Mouse (Mus musculus) neural tube, embryonic 11.5 days (tissue): ENCODE measurements around the gene Zfp612. TPM values are rescaled to one million over a fixed set of nuclear protein-coding genes. Genes with fewer than 3 reads are reported as not detected.

Experiments used
- ATAC-seq: fragments of 200-750 bp; cut with Nextera tagmentation; 2 replicates; pipeline ENCODE4 v1.8.0; 2017; ENCODE audit warnings: moderate number of reproducible peaks, mild to moderate bottlenecking, moderate TSS enrichment, moderate library complexity; ENCODE audit not compliant: insufficient read depth, low FRiP score, low TSS enrichment
- DNase-seq: peaks from one replicate; pipeline ENCODE4 v3.0.0-alpha.2; 2015; ENCODE audit warnings: low spot score
- H3K27ac ChIP-seq: fragments of 300-500 bp; sonication (generic); 2 replicates; pipeline ENCODE4 v1.5.1; 2014; ENCODE audit warnings: low read depth, mild to moderate bottlenecking, low read length
- H3K27me3 ChIP-seq: fragments of 300-500 bp; sonication (generic); 2 replicates; pipeline ENCODE4 v1.6.1; 2014; ENCODE audit warnings: mild to moderate bottlenecking, low read length, mixed read lengths; ENCODE audit not compliant: control insufficient read depth, insufficient read depth
- H3K36me3 ChIP-seq: fragments of 300-500 bp; sonication (generic); 2 replicates; pipeline ENCODE4 v1.6.1; 2014; ENCODE audit warnings: mild to moderate bottlenecking, low read length, moderate library complexity, mixed read lengths; ENCODE audit not compliant: control insufficient read depth, insufficient read depth
- H3K4me1 ChIP-seq: fragments of 300-500 bp; sonication (generic); 2 replicates; pipeline ENCODE4 v1.6.1; 2014; ENCODE audit warnings: low read length, mixed read lengths; ENCODE audit not compliant: control insufficient read depth, insufficient read depth
- H3K4me2 ChIP-seq: fragments of 300-500 bp; sonication (generic); 2 replicates; pipeline ENCODE4 v1.6.1; 2014; ENCODE audit warnings: low read depth, mild to moderate bottlenecking, moderate library complexity
- H3K4me3 ChIP-seq: fragments of 300-500 bp; sonication (generic); 2 replicates; pipeline ENCODE4 v1.5.1; 2014; ENCODE audit warnings: low read depth, low read length
- H3K9ac ChIP-seq: fragments of 300-500 bp; sonication (generic); 2 replicates; pipeline ENCODE4 v1.6.1; 2014; ENCODE audit warnings: mild to moderate bottlenecking, low read length
- H3K9me3 ChIP-seq: fragments of 300-500 bp; sonication (generic); 2 replicates; pipeline ENCODE4 v1.6.1; 2016; ENCODE audit warnings: low read length; ENCODE audit not compliant: control insufficient read depth
- WGBS: fragments of 180-500 bp; shearing (Covaris S2); extraction: QIAGEN DNeasy Blood & Tissue Kit; methylation state at CpG from one replicate; pipeline ENCODE4 v1.1.7; 2014; 5-methylcytosine and 5-hydroxymethylcytosine counted together
- polyA plus RNA-seq: library from polyadenylated mRNA; unstranded; fragments of >200 nt; fragmentation: Nextera tagmentation; extraction: Ambion mirVana; gene quantifications from 2 replicates; pipeline ENCODE4 v1.2.1, GENCODE M21; 2014

Zfp612 gene
- polyA plus RNA-seq, 1 experiment from 2014 or later: 9.9 TPM

DNA sequence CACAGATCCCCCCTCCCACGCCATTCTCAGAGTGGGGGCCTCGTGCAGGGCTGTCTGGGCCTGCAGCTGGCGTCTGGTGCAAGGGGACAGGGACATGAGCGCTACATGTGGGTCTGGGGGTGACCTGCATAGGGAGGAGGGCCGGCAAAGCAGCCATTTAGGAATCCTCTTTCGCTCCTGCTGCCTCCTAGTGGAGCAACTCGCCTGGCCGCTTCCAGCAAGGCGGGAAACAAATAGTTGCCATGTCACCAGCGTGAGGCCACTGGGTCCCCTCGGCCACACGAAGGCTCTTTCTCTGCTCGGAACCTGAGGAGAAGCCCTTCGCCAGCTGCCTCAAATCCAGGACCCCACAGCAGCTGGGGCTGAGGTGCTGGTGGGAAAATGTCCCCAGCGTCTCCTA lies 22.1 kb downstream of the Zfp612 start:
- 90% methylated on average over 15 of the region's 15 CpGs for WGBS
- no peak overlapping the region for H3K9ac ChIP-seq

DNA sequence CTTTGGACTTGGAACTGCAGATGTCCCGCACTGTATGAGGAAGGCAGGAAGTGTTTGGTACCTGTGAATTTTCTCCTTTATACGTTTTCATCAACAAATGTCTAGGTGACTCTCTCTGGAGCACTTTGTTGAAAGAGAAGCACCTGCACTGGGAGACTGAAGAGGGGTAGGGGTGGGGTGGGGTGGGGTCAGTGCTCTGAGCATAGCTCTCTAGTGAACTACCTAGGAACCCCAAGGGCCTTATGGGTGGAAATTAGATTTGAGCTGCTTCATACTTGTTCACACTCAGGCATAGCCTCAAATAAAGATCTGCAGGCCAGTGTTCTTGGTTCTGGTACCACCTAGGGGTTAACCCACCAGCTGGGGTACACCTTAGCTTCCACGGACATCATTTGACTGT lies 23.1 kb downstream of the Zfp612 start, which contains the start of gene Gm17720:
Gm17720 (minus strand) TSS at position 101 of the 400 bp plus-strand sequence.
- WGBS: 86% methylated on average over 3 of the region's 3 CpGs
- H3K36me3 ChIP-seq: no peaks in the 10 kb centered on the region
- no peak within 1 kb of the TSS for H3K27ac ChIP-seq
- H3K9me3 ChIP-seq: no peaks in the 10 kb centered on the region
- no peak for ATAC-seq
- H3K27me3 ChIP-seq: no peaks in the 10 kb centered on the region
- H3K9ac ChIP-seq: no peak within 1 kb of the TSS
- DNase-seq: no peak
- H3K4me3 ChIP-seq: no peak within 1 kb of the TSS
- no peaks in the 10 kb centered on the region for H3K4me1 ChIP-seq
- H3K4me2 ChIP-seq: no peak within 1 kb of the TSS

More for the DNA sequence above, 22.1 kb downstream of the Zfp612 start:
- Histone ChIP-seq H3K4me3 (no peak overlapping the region), H3K4me2 (no peak overlapping the region), H3K27me3 (no peaks in the 10 kb centered on the region), H3K27ac (no peak overlapping the region), H3K36me3 (no peaks in the 10 kb centered on the region), H3K9me3 (no peaks in the 10 kb centered on the region), H3K4me1 (no peaks in the 10 kb centered on the region)
- ATAC-seq (no peak), DNase-seq (no peak)

DNA sequence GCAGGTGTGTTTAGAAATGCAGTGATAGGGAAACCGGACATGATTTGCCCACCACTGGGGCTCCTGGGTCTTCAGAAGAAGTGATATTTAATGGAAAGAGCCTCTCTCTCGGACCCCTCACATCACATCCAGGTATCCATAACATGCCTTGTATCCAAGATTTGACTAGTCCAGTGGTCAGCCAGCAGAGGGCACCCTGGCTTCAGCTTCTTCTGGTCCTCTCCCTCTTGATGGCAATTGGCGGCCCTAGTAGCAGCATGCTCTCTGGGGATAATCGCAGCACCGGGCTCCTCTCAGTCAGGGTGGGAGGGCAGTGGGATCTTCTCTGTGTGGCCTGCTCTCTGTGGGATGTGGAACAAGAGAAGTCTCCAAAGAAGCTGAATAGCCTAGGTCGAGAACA lies 40.2 kb downstream of the Zfp612 start:
- Histone ChIP-seq H3K9ac (no peak overlapping the region), H3K36me3 (no peaks in the 10 kb centered on the region), H3K27ac (no peak overlapping the region), H3K4me3 (no peak overlapping the region), H3K4me1 (no peaks in the 10 kb centered on the region), H3K27me3 (no peaks in the 10 kb centered on the region), H3K4me2 (no peak overlapping the region), H3K9me3 (no peaks in the 10 kb centered on the region)
- ATAC-seq (no peak), DNase-seq (peak; percentile 16)
- WGBS: 47% methylated on average over 6 of the region's 6 CpGs

DNA sequence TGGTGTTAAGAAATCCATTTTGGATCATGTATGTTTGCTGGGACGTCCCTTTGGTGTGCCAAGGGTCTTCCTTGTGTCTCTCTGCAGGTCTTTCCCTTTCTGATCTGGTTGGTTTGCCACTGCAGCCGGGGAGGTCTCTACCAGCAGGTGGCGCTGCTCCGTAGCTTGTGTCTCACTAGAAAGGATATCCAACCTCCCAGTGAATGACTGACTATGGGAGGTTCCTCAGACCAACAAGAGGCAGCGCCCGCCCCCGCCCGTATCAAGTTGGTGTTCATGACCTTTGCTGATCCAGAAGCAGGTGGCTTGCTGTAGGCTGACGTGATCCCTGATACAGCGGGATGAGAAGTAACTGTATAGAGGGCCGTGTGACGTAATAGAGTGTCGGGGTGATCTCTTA lies 51.0 kb downstream of the Zfp612 start:
- H3K9me3 ChIP-seq: no peaks in the 10 kb centered on the region

DNA sequence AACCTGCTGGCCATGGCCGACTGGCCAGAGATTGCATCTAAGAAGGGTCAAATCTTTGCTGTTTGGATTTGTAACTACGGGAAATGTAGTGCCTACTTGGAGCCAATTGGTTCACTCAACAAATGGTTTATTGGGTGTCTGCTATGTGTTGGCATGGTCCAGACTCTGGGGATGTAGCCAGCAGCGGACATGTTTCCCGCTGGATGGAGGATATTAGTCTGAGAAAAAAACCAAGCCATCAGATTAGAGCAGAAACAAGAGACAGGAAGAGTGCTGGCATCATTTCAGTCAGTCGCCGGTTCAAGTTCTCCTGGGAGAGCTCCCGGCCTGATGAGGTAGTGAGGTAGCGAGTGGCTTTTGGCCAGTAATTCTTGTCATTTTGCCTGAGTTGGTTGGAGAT lies 54.7 kb downstream of the Zfp612 start:
- Histone ChIP-seq H3K4me1 (no peaks in the 10 kb centered on the region), H3K9me3 (no peaks in the 10 kb centered on the region), H3K9ac (no peak overlapping the region), H3K27ac (no peak overlapping the region), H3K27me3 (no peaks in the 10 kb centered on the region), H3K4me3 (no peak overlapping the region), H3K4me2 (no peak overlapping the region), H3K36me3 (no peaks in the 10 kb centered on the region)
- no peak for DNase-seq
- no peak for ATAC-seq
- WGBS: 93% methylated on average over 8 of the region's 8 CpGs

More for the DNA sequence above, 51.0 kb downstream of the Zfp612 start:
- DNase-seq (peak; percentile 84), ATAC-seq (no peak)
- no peaks in the 10 kb centered on the region for H3K4me1 ChIP-seq
- no peaks in the 10 kb centered on the region for H3K27me3 ChIP-seq
- no peak overlapping the region for H3K4me3 ChIP-seq
- H3K36me3 ChIP-seq: no peaks in the 10 kb centered on the region
- no peak overlapping the region for H3K4me2 ChIP-seq
- H3K9ac ChIP-seq: no peak overlapping the region
- H3K27ac ChIP-seq: no peak overlapping the region
- whole genome bisulfite sequencing: 27% methylated on average over 13 of the region's 13 CpGs

DNA sequence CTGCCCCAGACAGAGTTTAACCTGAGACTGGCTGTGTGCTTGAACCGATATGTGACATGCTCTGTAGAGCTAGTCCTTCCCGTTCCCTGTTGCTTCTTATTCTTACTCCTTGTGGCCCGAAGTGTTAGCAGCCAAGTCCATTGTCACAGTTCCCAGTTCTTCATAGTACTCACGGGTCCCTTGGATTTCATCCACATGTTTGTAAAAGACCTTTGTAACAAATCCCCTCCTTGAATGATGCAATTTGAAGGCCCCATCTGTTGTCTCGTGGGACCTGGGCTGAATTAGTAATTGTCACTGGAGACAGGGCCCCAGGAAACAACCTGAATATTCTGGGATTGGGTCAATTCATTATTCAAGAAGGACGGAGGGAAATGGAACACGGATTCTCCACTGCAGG lies 56.0 kb downstream of the Zfp612 start:
- H3K27me3 ChIP-seq: no peaks in the 10 kb centered on the region
- H3K36me3 ChIP-seq: no peaks in the 10 kb centered on the region
- no peak overlapping the region for H3K9ac ChIP-seq
- no peaks in the 10 kb centered on the region for H3K4me1 ChIP-seq
- no peak for ATAC-seq
- DNase-seq: no peak
- WGBS: 77% methylated on average over 7 of the region's 7 CpGs
- no peak overlapping the region for H3K4me2 ChIP-seq
- no peaks in the 10 kb centered on the region for H3K9me3 ChIP-seq
- H3K4me3 ChIP-seq: no peak overlapping the region
- no peak overlapping the region for H3K27ac ChIP-seq

DNA sequence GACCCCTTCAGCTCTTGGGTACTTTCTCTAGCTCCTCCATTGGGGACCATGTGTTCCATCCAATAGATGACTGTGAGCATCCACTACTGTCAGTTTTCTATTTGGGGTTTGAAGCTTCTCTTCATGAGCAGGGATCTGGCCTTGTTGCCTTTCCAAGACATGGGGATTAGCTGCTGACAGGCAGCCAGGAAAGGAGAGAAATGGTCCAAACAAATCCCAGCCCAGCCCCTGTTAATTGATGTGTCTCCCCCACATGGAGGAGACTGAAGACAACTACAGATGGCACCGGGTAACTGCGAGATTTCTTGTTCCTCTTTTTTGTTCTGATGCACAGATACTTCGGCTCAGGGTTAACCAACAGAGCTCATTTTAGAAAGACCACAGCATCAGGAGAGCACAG lies 60.6 kb downstream of the Zfp612 start:
- H3K9ac ChIP-seq: no peak overlapping the region
- DNase-seq (no peak), ATAC-seq (no peak)
- WGBS: 79% methylated on average over 3 of the region's 3 CpGs
- H3K36me3 ChIP-seq: no peaks in the 10 kb centered on the region
- H3K4me1 ChIP-seq: no peaks in the 10 kb centered on the region
- no peak overlapping the region for H3K27ac ChIP-seq
- H3K4me3 ChIP-seq: no peak overlapping the region
- H3K27me3 ChIP-seq: no peaks in the 10 kb centered on the region
- no peak overlapping the region for H3K4me2 ChIP-seq
- no peaks in the 10 kb centered on the region for H3K9me3 ChIP-seq

DNA sequence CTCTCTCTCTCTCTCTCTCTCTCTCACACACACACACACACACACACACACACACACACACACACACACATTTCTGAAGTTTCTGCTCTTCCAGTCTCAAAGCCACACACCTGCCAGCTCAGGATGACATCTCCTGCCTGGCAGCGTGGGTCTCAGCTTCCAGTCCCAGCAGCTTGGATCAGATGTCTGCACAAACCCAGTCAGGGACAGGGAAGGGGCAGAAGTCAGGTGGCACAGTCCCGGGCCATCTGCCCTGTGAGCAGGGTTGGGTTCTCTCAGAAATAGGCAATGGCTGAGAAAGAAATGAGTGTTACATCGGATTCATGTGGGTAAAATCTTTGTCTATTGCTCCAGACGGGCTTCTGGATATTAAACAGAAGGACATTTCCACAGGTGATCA lies 61.2 kb downstream of the Zfp612 start:
- ATAC-seq (no peak), DNase-seq (no peak)
- H3K4me3 ChIP-seq: no peak overlapping the region
- no peak overlapping the region for H3K9ac ChIP-seq
- H3K4me2 ChIP-seq: no peak overlapping the region
- no peaks in the 10 kb centered on the region for H3K36me3 ChIP-seq
- 77% methylated on average over 4 of the region's 4 CpGs for WGBS
- no peaks in the 10 kb centered on the region for H3K9me3 ChIP-seq
- no peaks in the 10 kb centered on the region for H3K27me3 ChIP-seq
- H3K4me1 ChIP-seq: no peaks in the 10 kb centered on the region
- no peak overlapping the region for H3K27ac ChIP-seq
